Mouse (Mus musculus) midbrain, embryonic 10.5 days (tissue): Measurements from ENCODE around the gene Relch. TPM values are rescaled to one million over a fixed set of nuclear protein-coding genes. Genes with fewer than 3 reads are reported as not detected.
"Not testable (repeated sequence)": the region's sequence is repeated elsewhere in the genome, so short reads cannot be mapped to it uniquely, and the experiment has no call there.

Source experiments
- DNase-seq: peaks from one replicate; pipeline ENCODE4 v3.0.0-alpha.2; 2017; ENCODE audit warnings: low spot score
- H3K27ac ChIP-seq: fragments of 300-500 bp; sonication (generic); replicated peaks from 2 replicates; pipeline ENCODE4 v1.5.1; 2016; ENCODE audit warnings: mild to moderate bottlenecking
- H3K27me3 ChIP-seq: fragments of 300-500 bp; sonication (generic); 2 replicates; pipeline ENCODE4 v1.6.1; 2016; ENCODE audit warnings: low read depth, mild to moderate bottlenecking; ENCODE audit not compliant: poor library complexity, severe bottlenecking
- H3K36me3 ChIP-seq: fragments of 300-500 bp; sonication (generic); 2 replicates; pipeline ENCODE4 v1.6.1; 2016; ENCODE audit warnings: mild to moderate bottlenecking, moderate library complexity
- H3K4me1 ChIP-seq: fragments of 300-500 bp; sonication (generic); 2 replicates; pipeline ENCODE4 v1.6.1; 2016
- H3K4me3 ChIP-seq: fragments of 300-500 bp; sonication (generic); 2 replicates; pipeline ENCODE4 v1.5.1; 2016; ENCODE audit warnings: mild to moderate bottlenecking, moderate library complexity
- H3K9me3 ChIP-seq: fragments of 300-500 bp; sonication (generic); replicated peaks from 2 replicates; pipeline ENCODE4 v1.6.1; 2016; ENCODE audit warnings: mild to moderate bottlenecking
- WGBS: fragments of 180-500 bp; shearing (Covaris S2); methylation state at CpG from one replicate; pipeline ENCODE4 v1.1.7; 2016; 5-methylcytosine and 5-hydroxymethylcytosine counted together
- polyA plus RNA-seq: library from polyadenylated mRNA; unstranded; fragments of >200 nt; fragmentation: Nextera tagmentation; extraction: Ambion mirVana; gene quantifications from 2 replicates; pipeline ENCODE4 v1.2.1, GENCODE M21; 2016

Gene Relch
- polyA plus RNA-seq, 1 experiment from 2014 or later, result 24.5 TPM

- no peak for DNase-seq
- no peaks in the 10 kb centered on the region for H3K9me3 ChIP-seq
- WGBS, result 86% methylated on average over 4 of the region's 4 CpGs
- H3K27ac ChIP-seq, result no peak overlapping the region
- peaks cover 52% of the 10 kb centered on the region for H3K36me3 ChIP-seq
- H3K4me3 ChIP-seq, result no peak overlapping the region
- no peaks in the 10 kb centered on the region for H3K4me1 ChIP-seq
- H3K27me3 ChIP-seq, result no peaks in the 10 kb centered on the region
Observed at GRCm38 (mm10) chr1:105752196-105752595, 88.5 kb downstream of the Relch start.

GRCm38 (mm10) chr1:105752944-105753343 is 89.3 kb downstream of the Relch start:
- WGBS, result 89% methylated on average over 1 of the region's 1 CpGs
- no peaks in the 10 kb centered on the region for H3K27me3 ChIP-seq
- no peak for DNase-seq
- H3K9me3 ChIP-seq, result no peaks in the 10 kb centered on the region
- no peak overlapping the region for H3K27ac ChIP-seq
- H3K36me3 ChIP-seq, result peaks cover 46% of the 10 kb centered on the region
- H3K4me3 ChIP-seq, result no peak overlapping the region
- no peaks in the 10 kb centered on the region for H3K4me1 ChIP-seq

- H3K36me3 ChIP-seq, result peaks cover 9% of the 10 kb centered on the region; the same call in 1 of the 2 replicates
- no peaks in the 10 kb centered on the region for H3K4me1 ChIP-seq
- no peak overlapping the region for H3K27ac ChIP-seq
- WGBS, result 91% methylated on average over 4 of the region's 4 CpGs
- H3K4me3 ChIP-seq, result no peak overlapping the region
- no peaks in the 10 kb centered on the region for H3K27me3 ChIP-seq
- H3K9me3 ChIP-seq, result peaks cover 20% of the 10 kb centered on the region
- DNase-seq, result no peak
Observed at GRCm38 (mm10) chr1:105758798-105759197, 95.1 kb downstream of the Relch start.

- Histone ChIP-seq H3K4me1 (no peaks in the 10 kb centered on the region), H3K27ac (no peak overlapping the region), H3K9me3 (peaks cover 20% of the 10 kb centered on the region), H3K4me3 (no peak overlapping the region), H3K27me3 (no peaks in the 10 kb centered on the region), H3K36me3 (peaks cover 2% of the 10 kb centered on the region; the same call in 1 of the 2 replicates)
- 88% methylated on average over 3 of the region's 3 CpGs for WGBS
- DNase-seq, result no peak
Observed at GRCm38 (mm10) chr1:105759422-105760165, 95.9 kb downstream of the Relch start.

- H3K4me1 ChIP-seq, result no peaks in the 10 kb centered on the region
- H3K36me3 ChIP-seq, result no peaks in the 10 kb centered on the region
- H3K27me3 ChIP-seq, result no peaks in the 10 kb centered on the region
- H3K27ac ChIP-seq, result no peak overlapping the region
- peaks cover 20% of the 10 kb centered on the region for H3K9me3 ChIP-seq
- 78% methylated on average over 8 of the region's 8 CpGs for WGBS
- DNase-seq, result no peak
- no peak overlapping the region for H3K4me3 ChIP-seq
Observed at GRCm38 (mm10) chr1:105765586-105765985, 101.9 kb downstream of the Relch start.

- peaks cover 20% of the 10 kb centered on the region for H3K9me3 ChIP-seq
Observed at GRCm38 (mm10) chr1:105766099-105766498, 102.4 kb downstream of the Relch start.

GRCm38 (mm10) chr1:105768397-105768796 is 104.7 kb downstream of the Relch start:
- WGBS, result 91% methylated on average over 2 of the region's 2 CpGs
- Histone ChIP-seq H3K27me3 (no peaks in the 10 kb centered on the region), H3K4me3 (no peak overlapping the region), H3K36me3 (no peaks in the 10 kb centered on the region), H3K27ac (no peak overlapping the region), H3K9me3 (peaks cover 1% of the 10 kb centered on the region; the same call in 1 of the 2 replicates), H3K4me1 (no peaks in the 10 kb centered on the region)
- DNase-seq, result no peak

More at GRCm38 (mm10) chr1:105766099-105766498, 102.4 kb downstream of the Relch start:
- not testable (repeated sequence) for H3K4me1 ChIP-seq, H3K27ac ChIP-seq, DNase-seq, H3K27me3 ChIP-seq, H3K4me3 ChIP-seq, H3K36me3 ChIP-seq
- WGBS, result 90% methylated on average over 9 of the region's 9 CpGs

GRCm38 (mm10) chr1:105770685-105771084 is 107.0 kb downstream of the Relch start:
- WGBS, result 83% methylated on average over 2 of the region's 2 CpGs
- Histone ChIP-seq H3K9me3 (no peaks in the 10 kb centered on the region), H3K27me3 (no peaks in the 10 kb centered on the region), H3K4me3 (no peak overlapping the region), H3K27ac (no peak overlapping the region), H3K4me1 (no peaks in the 10 kb centered on the region), H3K36me3 (no peaks in the 10 kb centered on the region)
- DNase-seq, result no peak

GRCm38 (mm10) chr1:105776426-105776825 is 112.8 kb downstream of the Relch start:
- Histone ChIP-seq H3K4me3 (no peak overlapping the region), H3K27ac (no peak overlapping the region), H3K27me3 (peaks cover 30% of the 10 kb centered on the region), H3K4me1 (peaks cover 12% of the 10 kb centered on the region), H3K36me3 (no peaks in the 10 kb centered on the region), H3K9me3 (no peaks in the 10 kb centered on the region)
- DNase-seq, result no peak
- 90% methylated on average over 4 of the region's 4 CpGs for WGBS

- Histone ChIP-seq H3K9me3 (no peaks in the 10 kb centered on the region), H3K27me3 (peaks cover 47% of the 10 kb centered on the region), H3K27ac (no peak overlapping the region; the same call in 1 of the 2 replicates), H3K4me1 (peaks cover 12% of the 10 kb centered on the region), H3K4me3 (peak overlapping the region; percentile 69), H3K36me3 (no peaks in the 10 kb centered on the region)
- WGBS, result 37% methylated on average over 12 of the region's 12 CpGs
- DNase-seq, result no peak
Observed at GRCm38 (mm10) chr1:105780079-105780456, 116.4 kb downstream of the Relch start.

GRCm38 (mm10) chr1:105780457-105781364 is 117.0 kb downstream of the Relch start, which contains the start of gene Tnfrsf11a:
Gene Tnfrsf11a, plus strand, starts transcription at chr1:105780718.
- WGBS, result 3% methylated on average over 72 of the region's 77 CpGs
- H3K4me1 ChIP-seq, result peaks cover 12% of the 10 kb centered on the region

GRCm38 (mm10) chr1:105781391-105782146 is 117.9 kb downstream of the Relch start:
- Histone ChIP-seq H3K27ac (no peak overlapping the region), H3K27me3 (peaks cover 47% of the 10 kb centered on the region), H3K4me3 (peak overlapping the region; percentile 69; the same call in 1 of the 2 replicates), H3K4me1 (peaks cover 12% of the 10 kb centered on the region), H3K36me3 (no peaks in the 10 kb centered on the region), H3K9me3 (no peaks in the 10 kb centered on the region)
- DNase-seq, result peak; percentile 14
- WGBS, result 47% methylated on average over 12 of the region's 12 CpGs

More at GRCm38 (mm10) chr1:105780457-105781364, 117.0 kb downstream of the Relch start, which contains the start of gene Tnfrsf11a:
- peaks cover 47% of the 10 kb centered on the region for H3K27me3 ChIP-seq
- peak within 1 kb of the TSS; percentile 69 for H3K4me3 ChIP-seq
- no peaks in the 10 kb centered on the region for H3K9me3 ChIP-seq
- H3K27ac ChIP-seq, result peak within 1 kb of the TSS; percentile 33; the same call in 1 of the 2 replicates
- no peaks in the 10 kb centered on the region for H3K36me3 ChIP-seq
- peak; percentile 52 for DNase-seq
